Mouse (Mus musculus) skeletal muscle tissue, postnatal 0 days (tissue): ENCODE measurements around the gene Vmo1. TPM values are rescaled to one million over a fixed set of nuclear protein-coding genes. Genes with fewer than 3 reads are reported as not detected.

Experiments
- polyA plus RNA-seq: library from polyadenylated mRNA; unstranded; fragments of >200 nt; fragmentation: Nextera tagmentation; extraction: Ambion mirVana; gene quantifications from 2 replicates; pipeline ENCODE4 v1.2.1, GENCODE M21; 2015

Gene Vmo1
- 0.31 and 0.34 TPM in 2 replicates for polyA plus RNA-seq

GRCm38 (mm10) chr11:70514288-70514687 lies at the start of gene Vmo1:
TSS of gene Vmo1 (minus strand) at chr11:70514616.

GRCm38 (mm10) chr11:70562287-70562994 lies 48.0 kb upstream of the Vmo1 start, which contains the start of gene Mink1:
TSS of gene Mink1 (plus strand) at chr11:70562881.

DNA sequence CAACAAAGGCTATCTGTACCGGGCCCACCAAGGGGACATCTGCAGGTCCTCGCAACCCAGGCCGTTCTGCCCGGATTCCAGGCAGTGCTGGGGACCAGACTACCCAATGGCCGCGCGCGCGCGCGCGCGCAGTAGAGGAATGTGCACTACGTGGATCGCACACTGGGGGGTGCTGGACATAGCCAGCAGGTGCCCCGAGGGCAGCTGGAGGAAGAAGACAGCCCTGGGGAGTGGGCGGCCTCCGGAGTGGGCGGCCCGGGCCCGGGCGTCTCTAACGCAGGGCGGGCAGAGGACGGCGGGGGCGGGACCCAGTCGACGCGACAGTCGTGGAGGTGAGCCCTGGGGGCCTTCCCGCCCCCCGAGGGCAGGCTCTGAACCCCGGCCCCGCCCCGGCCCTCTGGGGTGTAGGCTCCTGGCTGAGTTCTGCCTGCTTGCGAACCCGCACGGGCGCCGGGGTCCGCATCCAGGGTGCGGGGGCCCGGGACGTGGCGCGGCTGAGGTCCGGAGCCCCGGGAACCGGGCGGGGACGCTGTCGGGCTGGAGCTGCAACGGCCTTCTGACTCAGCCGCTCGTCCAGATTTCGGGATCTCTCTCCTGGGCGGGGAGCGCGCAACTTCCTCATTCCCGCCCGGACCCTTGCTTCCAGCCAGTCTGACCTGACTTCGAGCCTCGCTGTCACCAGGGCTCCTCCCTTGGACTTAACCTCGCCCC lies 25.6 kb upstream of the Vmo1 start, which contains the start of gene Pld2:
Gene Pld2 (plus strand): TSS at position 188 of the 711 bp plus-strand sequence.

DNA sequence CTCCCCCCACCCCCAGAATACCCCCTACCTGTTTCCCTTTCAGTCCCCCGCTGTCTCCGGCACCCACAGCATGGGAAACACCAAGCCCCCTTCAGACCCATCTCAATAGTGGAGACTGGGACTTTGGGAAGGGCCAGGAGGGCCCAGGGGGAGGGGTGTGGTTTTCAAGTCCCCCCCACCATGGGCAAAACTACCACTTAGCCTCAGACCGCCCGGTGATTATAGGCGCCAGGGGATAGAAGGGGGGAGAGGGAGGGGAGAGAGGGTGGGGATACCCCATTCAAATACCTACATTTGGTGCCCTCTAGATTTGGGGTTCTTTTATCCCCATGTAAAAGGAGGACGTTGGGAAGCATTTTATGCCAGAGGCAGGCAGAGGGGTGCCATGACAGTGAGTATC lies 18.4 kb upstream of the Vmo1 start, which contains the start of gene Gm40193:
Gene Gm40193 (minus strand): TSS at position 101 of the 400 bp plus-strand sequence.

GRCm38 (mm10) chr11:70525184-70525678 lies 10.8 kb upstream of the Vmo1 start, which contains the start of gene Psmb6:
TSS of gene Psmb6 (plus strand) at chr11:70525367.

GRCm38 (mm10) chr11:70518923-70519322 lies 4.5 kb upstream of the Vmo1 start, which contains the start of gene Gltpd2:
TSS of gene Gltpd2 (plus strand) at chr11:70519196.

GRCm38 (mm10) chr11:70504970-70505369 lies 9.4 kb downstream of the Vmo1 start, which contains the start of gene Tm4sf5:
TSS of gene Tm4sf5 (plus strand) at chr11:70505244.

Other genes with a start within 250 kb of the Vmo1 start
- gene Alox12e, start 192.0 kb downstream of the Vmo1 start, polyA plus RNA-seq, result 0.21 and 0.27 TPM in 2 replicates
- gene Alox15, start 162.6 kb downstream of the Vmo1 start, polyA plus RNA-seq, result 0.08 and 0.12 TPM in 2 replicates
- gene Pelp1, start 104.6 kb downstream of the Vmo1 start, polyA plus RNA-seq, result 11.7 and 12.6 TPM in 2 replicates
- gene Arrb2, start 82.0 kb downstream of the Vmo1 start, polyA plus RNA-seq, result 8.7 and 12.3 TPM in 2 replicates
- gene Med11, start 62.7 kb downstream of the Vmo1 start, polyA plus RNA-seq, result 13.6 and 16.3 TPM in 2 replicates
- gene Zmynd15, start 55.2 kb downstream of the Vmo1 start, polyA plus RNA-seq, result 0.30 and 0.38 TPM in 2 replicates
- gene Cxcl16, start 54.6 kb downstream of the Vmo1 start, polyA plus RNA-seq, result 2.9 and 3.2 TPM in 2 replicates
- gene Tm4sf5, start 9.4 kb downstream of the Vmo1 start, polyA plus RNA-seq, result not detected in 2 replicates
- gene Gltpd2, start 4.6 kb upstream of the Vmo1 start, polyA plus RNA-seq, result 0.15 and 0.44 TPM in 2 replicates
- 671 and 694 TPM in 2 replicates for gene Psmb6, start 10.8 kb upstream of the Vmo1 start, polyA plus RNA-seq
- not detected in 2 replicates for gene Gm40193, start 18.3 kb upstream of the Vmo1 start, polyA plus RNA-seq
- 8.9 and 9.1 TPM in 2 replicates for gene Pld2, start 25.4 kb upstream of the Vmo1 start, polyA plus RNA-seq
- gene Mink1, start 48.3 kb upstream of the Vmo1 start, polyA plus RNA-seq, result 7.8 and 8.1 TPM in 2 replicates
- gene 4930544D05Rik, start 101.2 kb upstream of the Vmo1 start, polyA plus RNA-seq, result 0.22 and 0.44 TPM in 2 replicates
- 2.9 and 3.8 TPM in 2 replicates for gene Chrne, start 104.6 kb upstream of the Vmo1 start, polyA plus RNA-seq
- 0.21 and 0.37 TPM in 2 replicates for gene Gp1ba, start 124.5 kb upstream of the Vmo1 start, polyA plus RNA-seq
- gene Rnf167, start 132.6 kb upstream of the Vmo1 start, polyA plus RNA-seq, result 69.4 and 70.9 TPM in 2 replicates
- gene Slc25a11, start 132.9 kb upstream of the Vmo1 start, polyA plus RNA-seq, result 302 and 335 TPM in 2 replicates
- 813 and 1,027 TPM in 2 replicates for gene Pfn1, start 140.0 kb upstream of the Vmo1 start, polyA plus RNA-seq
- gene Eno3, start 142.6 kb upstream of the Vmo1 start, polyA plus RNA-seq, result 4,370 and 4,803 TPM in 2 replicates
- 197 and 208 TPM in 2 replicates for gene Spag7, start 154.8 kb upstream of the Vmo1 start, polyA plus RNA-seq
- gene Camta2, start 173.5 kb upstream of the Vmo1 start, polyA plus RNA-seq, result 8.7 and 9.3 TPM in 2 replicates
- gene Inca1, start 185.5 kb upstream of the Vmo1 start, polyA plus RNA-seq, result 3.9 and 6.0 TPM in 2 replicates
- gene Kif1c, start 185.9 kb upstream of the Vmo1 start, polyA plus RNA-seq, result 4.0 and 4.5 TPM in 2 replicates
- 10.5 and 11.4 TPM in 2 replicates for gene Zfp3, start 249.6 kb upstream of the Vmo1 start, polyA plus RNA-seq